Mouse (Mus musculus): ENCODE data around the gene Fzr1. TPM values are rescaled to one million over a fixed set of nuclear protein-coding genes. Genes with fewer than 3 reads are reported as not detected.

The Fzr1 gene
- polyA plus RNA-seq, 1 experiment from 2014 or later: 83.0 TPM

Other genes with a start within 250 kb of the Fzr1 start
- gene Zbtb7a, start 243.3 kb downstream of the Fzr1 start, polyA plus RNA-seq (2014; fragmentation: Nextera tagmentation; extraction: Ambion mirVana): 6.6 and 7.9 TPM in 2 replicates
- gene Pias4, start 210.6 kb downstream of the Fzr1 start, polyA plus RNA-seq (2014; fragmentation: Nextera tagmentation; extraction: Ambion mirVana): 52.7 and 54.1 TPM in 2 replicates
- gene Eef2, start 201.9 kb downstream of the Fzr1 start, polyA plus RNA-seq (2014; fragmentation: Nextera tagmentation; extraction: Ambion mirVana): 380 and 413 TPM in 2 replicates
- 49.9 and 53.3 TPM in 2 replicates for gene Dapk3, start 195.5 kb downstream of the Fzr1 start, polyA plus RNA-seq (2014; fragmentation: Nextera tagmentation; extraction: Ambion mirVana)
- gene 4930442H23Rik, start 194.7 kb downstream of the Fzr1 start, polyA plus RNA-seq (2014; fragmentation: Nextera tagmentation; extraction: Ambion mirVana): not detected in 2 replicates
- 0.08 TPM in 1 of 2 replicates, not detected in the other for gene Nmrk2, start 176.5 kb downstream of the Fzr1 start, polyA plus RNA-seq (2014; fragmentation: Nextera tagmentation; extraction: Ambion mirVana)
- gene Atcay, start 147.7 kb downstream of the Fzr1 start, polyA plus RNA-seq (2014; fragmentation: Nextera tagmentation; extraction: Ambion mirVana): 22.8 and 23.8 TPM in 2 replicates
- gene Zfr2, start 145.4 kb downstream of the Fzr1 start, polyA plus RNA-seq (2014; fragmentation: Nextera tagmentation; extraction: Ambion mirVana): 3.4 and 4.3 TPM in 2 replicates
- 3.1 and 3.3 TPM in 2 replicates for gene Matk, start 125.6 kb downstream of the Fzr1 start, polyA plus RNA-seq (2014; fragmentation: Nextera tagmentation; extraction: Ambion mirVana)
- gene Mrpl54, start 111.6 kb downstream of the Fzr1 start, polyA plus RNA-seq (2014; fragmentation: Nextera tagmentation; extraction: Ambion mirVana): 179 and 182 TPM in 2 replicates
- 32.1 and 33.5 TPM in 2 replicates for gene Apba3, start 111.6 kb downstream of the Fzr1 start, polyA plus RNA-seq (2014; fragmentation: Nextera tagmentation; extraction: Ambion mirVana)
- gene Tjp3, start 86.9 kb downstream of the Fzr1 start, polyA plus RNA-seq (2014; fragmentation: Nextera tagmentation; extraction: Ambion mirVana): 3.8 and 3.9 TPM in 2 replicates
- 46.3 and 47.0 TPM in 2 replicates for gene Pip5k1c, start 85.6 kb downstream of the Fzr1 start, polyA plus RNA-seq (2014; fragmentation: Nextera tagmentation; extraction: Ambion mirVana)
- 26.0 and 28.9 TPM in 2 replicates for gene Cactin, start 57.4 kb downstream of the Fzr1 start, polyA plus RNA-seq (2014; fragmentation: Nextera tagmentation; extraction: Ambion mirVana)
- 2.3 TPM in 2 replicates for gene Tbxa2r, start 49.8 kb downstream of the Fzr1 start, polyA plus RNA-seq (2014; fragmentation: Nextera tagmentation; extraction: Ambion mirVana)
- gene Gipc3, start 35.2 kb downstream of the Fzr1 start, polyA plus RNA-seq (2014; fragmentation: Nextera tagmentation; extraction: Ambion mirVana): not detected in 2 replicates
- 90.2 and 100 TPM in 2 replicates for gene Hmg20b, start 28.0 kb downstream of the Fzr1 start, polyA plus RNA-seq (2014; fragmentation: Nextera tagmentation; extraction: Ambion mirVana)
- 3.9 and 4.6 TPM in 2 replicates for gene Mfsd12, start 21.0 kb downstream of the Fzr1 start, polyA plus RNA-seq (2014; fragmentation: Nextera tagmentation; extraction: Ambion mirVana)
- 0.47 TPM in 1 of 2 replicates, not detected in the other for gene 4930404N11Rik, start 12.7 kb downstream of the Fzr1 start, polyA plus RNA-seq (2014; fragmentation: Nextera tagmentation; extraction: Ambion mirVana)
- 44.8 and 52.6 TPM in 2 replicates for gene Dohh, start 5.9 kb upstream of the Fzr1 start, polyA plus RNA-seq (2014; fragmentation: Nextera tagmentation; extraction: Ambion mirVana)
- gene Gm48551, start 6.0 kb upstream of the Fzr1 start, polyA plus RNA-seq (2014; fragmentation: Nextera tagmentation; extraction: Ambion mirVana): 2.2 and 3.2 TPM in 2 replicates
- gene Gm48552, start 10.5 kb upstream of the Fzr1 start, polyA plus RNA-seq (2014; fragmentation: Nextera tagmentation; extraction: Ambion mirVana): 0.49 and 1.0 TPM in 2 replicates
- gene Smim24, start 14.5 kb upstream of the Fzr1 start, polyA plus RNA-seq (2014; fragmentation: Nextera tagmentation; extraction: Ambion mirVana): 2.7 and 4.1 TPM in 2 replicates
- 10.9 and 11.9 TPM in 2 replicates for gene Nfic, start 77.1 kb upstream of the Fzr1 start, polyA plus RNA-seq (2014; fragmentation: Nextera tagmentation; extraction: Ambion mirVana)
- gene Celf5, start 104.2 kb upstream of the Fzr1 start, polyA plus RNA-seq (2014; fragmentation: Nextera tagmentation; extraction: Ambion mirVana): 12.7 and 13.7 TPM in 2 replicates
- gene Ncln, start 117.9 kb upstream of the Fzr1 start, polyA plus RNA-seq (2014; fragmentation: Nextera tagmentation; extraction: Ambion mirVana): 43.5 and 46.9 TPM in 2 replicates
- 0.15 and 0.24 TPM in 2 replicates for gene S1pr4, start 121.6 kb upstream of the Fzr1 start, polyA plus RNA-seq (2014; fragmentation: Nextera tagmentation; extraction: Ambion mirVana)
- gene Gna15, start 145.7 kb upstream of the Fzr1 start, polyA plus RNA-seq (2014; fragmentation: Nextera tagmentation; extraction: Ambion mirVana): 0.56 and 0.66 TPM in 2 replicates
- gene Gna11, start 166.7 kb upstream of the Fzr1 start, polyA plus RNA-seq (2014; fragmentation: Nextera tagmentation; extraction: Ambion mirVana): 57.3 and 61.7 TPM in 2 replicates
- 264 and 280 TPM in 2 replicates for gene Aes, start 181.0 kb upstream of the Fzr1 start, polyA plus RNA-seq (2014; fragmentation: Nextera tagmentation; extraction: Ambion mirVana)
- 7.2 and 8.8 TPM in 2 replicates for gene Tle2, start 196.0 kb upstream of the Fzr1 start, polyA plus RNA-seq (2014; fragmentation: Nextera tagmentation; extraction: Ambion mirVana)
- 5.1 and 7.7 TPM in 2 replicates for gene Tle6, start 222.6 kb upstream of the Fzr1 start, polyA plus RNA-seq (2014; fragmentation: Nextera tagmentation; extraction: Ambion mirVana)
- 0.77 and 1.2 TPM in 2 replicates for gene BC025920, start 227.8 kb upstream of the Fzr1 start, polyA plus RNA-seq (2014; fragmentation: Nextera tagmentation; extraction: Ambion mirVana)
- gene Sirt6, start 249.3 kb upstream of the Fzr1 start, polyA plus RNA-seq (2014; fragmentation: Nextera tagmentation; extraction: Ambion mirVana): 40.6 and 42.2 TPM in 2 replicates